Mouse (Mus musculus) midbrain, embryonic 13.5 days (tissue): ENCODE measurements around the gene Adra1b. TPM values are rescaled to one million over a fixed set of nuclear protein-coding genes. Genes with fewer than 3 reads are reported as not detected.

Source experiments
- ATAC-seq: fragments of 200-750 bp; cut with Nextera tagmentation; 2 replicates; pipeline ENCODE4 v1.8.0; 2017; ENCODE audit warnings: mild to moderate bottlenecking, moderate TSS enrichment, moderate library complexity
- H3K27ac ChIP-seq: fragments of 300-500 bp; sonication (generic); 2 replicates; pipeline ENCODE4 v1.5.1; 2015; ENCODE audit warnings: inconsistent platforms, mild to moderate bottlenecking, moderate library complexity
- H3K27me3 ChIP-seq: fragments of 300-500 bp; sonication (generic); 2 replicates; pipeline ENCODE4 v1.6.1; 2015; ENCODE audit warnings: mild to moderate bottlenecking, inconsistent platforms
- H3K36me3 ChIP-seq: fragments of 300-500 bp; sonication (generic); 2 replicates; pipeline ENCODE4 v1.6.1; 2015; ENCODE audit warnings: mild to moderate bottlenecking, inconsistent platforms
- H3K4me1 ChIP-seq: fragments of 300-500 bp; sonication (generic); replicated peaks from 2 replicates; pipeline ENCODE4 v1.6.1; 2015; ENCODE audit warnings: inconsistent platforms
- H3K4me2 ChIP-seq: fragments of 300-500 bp; sonication (generic); replicated peaks from 2 replicates; pipeline ENCODE4 v1.6.1; 2015; ENCODE audit warnings: moderate library complexity, mild to moderate bottlenecking, inconsistent platforms
- H3K4me3 ChIP-seq: fragments of 300-500 bp; sonication (generic); replicated peaks from 2 replicates; pipeline ENCODE4 v1.5.1; 2015; ENCODE audit warnings: mild to moderate bottlenecking, inconsistent platforms
- H3K9ac ChIP-seq: fragments of 300-500 bp; sonication (generic); replicated peaks from 2 replicates; pipeline ENCODE4 v1.6.1; 2015; ENCODE audit warnings: mild to moderate bottlenecking, inconsistent platforms
- H3K9me3 ChIP-seq: fragments of 300-500 bp; sonication (generic); 2 replicates; pipeline ENCODE4 v1.6.1; 2016; ENCODE audit warnings: mild to moderate bottlenecking, inconsistent platforms
- WGBS: fragments of 180-500 bp; shearing (Covaris S2); methylation state at CpG from one replicate; pipeline ENCODE4 v1.1.7; 2015; 5-methylcytosine and 5-hydroxymethylcytosine counted together
- polyA plus RNA-seq: library from polyadenylated mRNA; unstranded; fragments of >200 nt; fragmentation: Nextera tagmentation; extraction: Ambion mirVana; gene quantifications from 2 replicates; pipeline ENCODE4 v1.2.1, GENCODE M21; 2015

Gene Adra1b
- polyA plus RNA-seq, 1 experiment from 2014 or later = 2.5 TPM

DNA sequence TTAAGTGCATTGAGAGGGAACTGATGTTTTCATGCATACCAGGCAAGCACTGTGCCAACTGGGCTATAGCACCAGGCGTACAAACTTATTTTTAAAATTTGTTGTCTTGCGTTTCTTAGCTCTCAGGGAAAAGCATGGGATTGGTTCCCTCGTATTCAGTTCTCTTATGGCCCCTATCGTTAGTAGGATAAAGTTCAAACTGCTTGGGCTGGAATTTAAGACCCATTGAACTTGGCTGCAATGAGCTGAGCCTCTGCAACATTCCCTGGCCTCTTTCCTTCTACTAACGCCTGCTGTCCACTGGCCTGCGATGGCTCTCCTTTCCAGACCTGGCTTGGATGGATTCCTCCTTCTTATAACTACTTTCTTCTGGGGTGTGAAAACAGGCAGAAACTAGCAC, 110.6 kb downstream of the Adra1b start:
- no peak for ATAC-seq

DNA sequence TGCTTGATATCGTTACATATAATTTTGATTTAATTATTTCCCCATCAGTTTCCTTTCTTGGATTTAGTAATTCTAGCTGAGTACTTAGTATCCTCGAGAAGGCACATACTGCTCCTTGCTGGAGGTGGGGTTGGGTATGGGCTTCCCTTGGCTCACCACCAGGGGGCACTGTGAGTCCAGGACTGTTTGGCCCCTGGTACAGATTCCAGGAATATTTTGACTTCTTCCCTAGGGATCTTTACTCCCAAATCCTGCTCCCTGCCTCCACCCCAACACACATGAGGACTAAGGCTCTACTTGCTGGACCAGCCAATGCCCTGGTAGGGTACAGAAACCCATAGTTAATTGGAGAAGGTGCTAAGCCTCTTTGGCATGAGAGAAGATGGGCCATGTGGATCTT, 117.2 kb downstream of the Adra1b start:
- no peaks in the 10 kb centered on the region for H3K4me1 ChIP-seq
- 20% methylated on average over 2 of the region's 2 CpGs for WGBS
- H3K4me2 ChIP-seq = no peak overlapping the region
- ATAC-seq = 0 out of 2 replicates have a peak, but pooled peaks have one; percentile 53
- H3K4me3 ChIP-seq = no peak overlapping the region
- no peaks in the 10 kb centered on the region for H3K27me3 ChIP-seq
- H3K27ac ChIP-seq = no peak overlapping the region
- no peaks in the 10 kb centered on the region for H3K36me3 ChIP-seq
- H3K9ac ChIP-seq = no peak overlapping the region
- no peaks in the 10 kb centered on the region for H3K9me3 ChIP-seq

More for the DNA sequence above, 110.6 kb downstream of the Adra1b start:
- no peak overlapping the region for H3K4me2 ChIP-seq
- 87% methylated on average over 6 of the region's 6 CpGs for WGBS
- H3K27ac ChIP-seq = no peak overlapping the region
- H3K36me3 ChIP-seq = no peaks in the 10 kb centered on the region
- no peaks in the 10 kb centered on the region for H3K27me3 ChIP-seq
- H3K9ac ChIP-seq = no peak overlapping the region
- H3K4me1 ChIP-seq = no peaks in the 10 kb centered on the region
- H3K9me3 ChIP-seq = no peaks in the 10 kb centered on the region
- H3K4me3 ChIP-seq = no peak overlapping the region

DNA sequence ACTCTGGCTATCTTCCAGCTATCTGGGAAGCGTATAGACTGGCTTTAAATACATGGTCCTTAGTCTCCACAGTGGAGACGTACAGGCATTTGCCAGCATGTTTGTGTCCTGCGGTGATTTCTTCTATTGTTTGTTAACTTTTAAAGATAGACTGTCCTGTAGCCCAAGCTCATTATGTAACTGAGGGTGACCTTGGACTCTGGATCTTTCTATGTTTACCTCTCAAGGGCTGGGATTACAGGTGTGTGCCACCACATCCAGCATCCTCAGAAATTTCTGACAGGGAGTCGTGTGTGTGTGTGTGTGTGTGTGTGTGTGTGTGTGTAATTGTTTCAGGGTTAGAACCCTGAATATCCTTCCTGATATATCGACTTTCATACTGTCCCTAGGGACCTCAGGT, 117.9 kb downstream of the Adra1b start:
- Histone ChIP-seq H3K27ac (no peak overlapping the region), H3K4me3 (no peak overlapping the region), H3K4me2 (no peak overlapping the region), H3K36me3 (no peaks in the 10 kb centered on the region), H3K4me1 (no peaks in the 10 kb centered on the region), H3K27me3 (no peaks in the 10 kb centered on the region), H3K9ac (no peak overlapping the region), H3K9me3 (no peaks in the 10 kb centered on the region)
- 81% methylated on average over 5 of the region's 5 CpGs for WGBS
- no peak for ATAC-seq

DNA sequence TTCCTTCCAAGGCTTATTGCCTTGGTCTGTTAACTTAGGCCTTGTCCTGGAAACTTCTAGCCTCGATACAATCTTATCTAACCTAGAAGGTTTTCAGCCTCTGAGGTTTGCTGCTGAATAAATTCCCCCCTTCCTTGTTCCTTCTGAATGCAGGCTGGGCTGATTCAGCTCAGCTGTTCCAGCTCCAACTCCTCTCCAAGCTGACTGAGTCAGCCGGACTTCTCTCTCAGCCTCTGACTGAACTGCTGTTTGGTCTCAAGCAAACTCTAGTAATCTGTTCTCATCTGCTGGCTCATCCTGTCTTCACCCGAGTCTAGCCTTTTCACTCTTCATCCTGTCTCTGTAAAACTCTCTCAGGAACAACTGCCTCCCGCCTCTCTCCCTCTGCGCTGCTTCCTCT, 121.5 kb downstream of the Adra1b start:
- peaks cover 21% of the 10 kb centered on the region for H3K27me3 ChIP-seq
- no peak overlapping the region for H3K4me2 ChIP-seq
- H3K4me1 ChIP-seq = peaks cover 8% of the 10 kb centered on the region
- no peak overlapping the region for H3K27ac ChIP-seq
- ATAC-seq = no peak
- H3K36me3 ChIP-seq = no peaks in the 10 kb centered on the region
- no peak overlapping the region for H3K4me3 ChIP-seq
- 83% methylated on average over 5 of the region's 5 CpGs for WGBS
- H3K9ac ChIP-seq = no peak overlapping the region
- H3K9me3 ChIP-seq = no peaks in the 10 kb centered on the region

DNA sequence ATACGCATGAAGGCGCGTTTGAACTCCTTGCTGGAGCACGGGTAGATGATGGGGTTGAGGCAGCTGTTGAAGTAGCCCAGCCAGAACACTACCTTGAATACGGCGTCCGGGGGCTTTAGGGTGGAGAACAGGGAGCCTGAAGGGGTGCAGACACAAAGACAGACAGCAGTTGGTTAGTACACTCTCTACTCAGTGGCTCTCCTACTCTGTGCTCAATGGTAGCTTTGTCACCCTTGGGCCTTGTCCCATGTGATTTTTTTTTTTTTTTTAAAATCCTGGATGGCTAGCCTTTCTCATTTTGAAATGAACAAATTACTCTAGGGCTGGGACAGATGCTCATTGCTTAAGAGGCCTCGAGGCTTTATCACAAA, 124.7 kb downstream of the Adra1b start:
- Histone ChIP-seq H3K4me2 (peak overlapping the region; percentile 65), H3K36me3 (no peaks in the 10 kb centered on the region), H3K9me3 (no peaks in the 10 kb centered on the region), H3K9ac (peak overlapping the region; percentile 51; the same call in 1 of the 2 replicates), H3K27me3 (peaks cover 33% of the 10 kb centered on the region), H3K4me1 (peaks cover 8% of the 10 kb centered on the region), H3K4me3 (peak overlapping the region; percentile 40), H3K27ac (no peak overlapping the region)
- WGBS = 21% methylated on average over 8 of the region's 8 CpGs
- ATAC-seq = peak; percentile 70

DNA sequence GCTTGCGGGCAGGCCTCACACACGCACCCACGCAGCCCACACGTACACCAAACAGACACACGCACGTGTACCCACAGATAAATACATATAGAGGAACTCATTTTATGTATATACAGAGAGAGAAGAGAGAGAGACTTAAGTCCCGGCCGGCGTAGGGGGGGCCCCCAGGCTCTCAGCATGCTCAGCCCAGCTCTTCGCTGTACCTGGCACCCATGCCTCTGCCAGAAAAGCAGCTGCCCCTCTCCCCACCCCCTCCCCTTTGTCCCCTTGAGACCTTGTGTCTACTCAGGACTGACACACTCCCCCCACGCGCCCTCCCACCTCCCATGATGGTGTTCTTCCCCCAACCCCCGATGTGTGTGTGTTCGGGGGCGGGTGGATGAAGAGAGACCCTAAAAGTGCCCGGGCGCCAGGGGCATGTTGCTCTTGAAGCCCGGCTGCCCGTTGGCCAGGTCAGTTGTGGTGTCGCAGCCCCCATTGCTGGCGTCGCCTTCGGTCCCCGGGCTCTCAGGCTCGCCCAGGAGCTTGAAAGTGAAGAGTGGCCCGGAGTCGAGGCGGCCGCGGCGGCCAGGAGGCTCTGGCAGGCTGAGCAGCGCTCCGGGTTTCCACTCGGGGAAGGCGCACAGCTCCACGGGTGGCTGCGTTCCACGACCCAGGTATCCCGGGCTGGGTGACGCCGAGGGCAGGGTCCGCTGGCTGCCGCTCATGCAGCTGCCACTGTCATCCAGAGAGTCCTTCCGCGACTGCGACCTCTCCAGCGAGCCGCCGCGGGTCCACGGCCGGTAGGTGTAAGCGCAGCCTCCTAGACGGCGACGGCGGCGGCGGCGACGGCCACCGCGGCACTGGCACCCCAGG, 125.3 kb downstream of the Adra1b start:
- peak; percentile 78 for ATAC-seq
- H3K4me1 ChIP-seq = peaks cover 8% of the 10 kb centered on the region

DNA sequence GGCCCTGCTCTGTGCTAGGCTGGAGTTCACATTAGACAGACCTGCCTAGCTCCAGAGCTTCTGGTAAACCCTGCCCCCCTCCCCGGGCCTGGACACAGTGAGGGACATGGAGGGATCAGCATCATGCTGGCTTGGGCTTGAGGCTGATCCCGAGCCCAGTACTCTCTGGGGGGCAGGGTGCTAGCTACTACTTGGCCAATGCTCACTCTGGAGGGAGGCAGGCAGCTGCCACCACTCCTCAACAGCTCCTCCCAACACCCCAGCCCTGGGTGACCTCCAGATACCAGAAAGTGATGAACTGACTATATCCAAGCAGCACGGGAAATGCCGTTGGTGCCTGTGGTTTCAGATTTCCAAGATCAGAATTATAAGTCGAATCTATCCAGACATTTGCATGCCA, 127.3 kb downstream of the Adra1b start:
- peaks cover 8% of the 10 kb centered on the region for H3K4me1 ChIP-seq
- H3K36me3 ChIP-seq = no peaks in the 10 kb centered on the region
- ATAC-seq = no peak
- no peaks in the 10 kb centered on the region for H3K9me3 ChIP-seq
- 64% methylated on average over 5 of the region's 5 CpGs for WGBS
- H3K9ac ChIP-seq = no peak overlapping the region
- no peak overlapping the region for H3K27ac ChIP-seq
- no peak overlapping the region for H3K4me2 ChIP-seq
- H3K27me3 ChIP-seq = peaks cover 36% of the 10 kb centered on the region
- H3K4me3 ChIP-seq = no peak overlapping the region

More for the DNA sequence above, 125.3 kb downstream of the Adra1b start:
- no peaks in the 10 kb centered on the region for H3K9me3 ChIP-seq
- H3K36me3 ChIP-seq = no peaks in the 10 kb centered on the region
- WGBS = 13% methylated on average over 63 of the region's 63 CpGs
- H3K27ac ChIP-seq = no peak overlapping the region
- peak overlapping the region; percentile 51 for H3K9ac ChIP-seq
- peaks cover 33% of the 10 kb centered on the region for H3K27me3 ChIP-seq
- peak overlapping the region; percentile 65 for H3K4me2 ChIP-seq
- H3K4me3 ChIP-seq = peak overlapping the region; percentile 40

DNA sequence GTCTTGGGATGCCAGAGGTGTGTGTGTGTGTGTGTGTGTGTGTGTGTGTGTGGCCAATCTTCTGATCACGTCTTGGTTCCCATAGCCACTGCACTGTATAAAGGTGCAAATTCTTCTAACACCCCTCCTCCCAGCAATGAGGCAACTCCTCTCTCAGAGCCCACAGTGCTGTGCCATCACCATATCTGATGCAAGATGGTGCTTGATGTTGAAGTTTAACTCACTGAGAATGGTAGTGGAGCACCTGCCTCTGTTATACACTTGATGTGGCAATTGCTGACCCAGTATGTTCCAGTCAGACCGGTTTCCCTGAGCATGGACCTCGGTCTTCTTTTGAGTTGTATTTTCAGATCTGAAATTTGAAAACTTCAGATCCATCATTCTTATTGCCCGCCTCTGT, 130.9 kb downstream of the Adra1b start:
- H3K36me3 ChIP-seq = no peaks in the 10 kb centered on the region
- no peak overlapping the region for H3K27ac ChIP-seq
- H3K9ac ChIP-seq = no peak overlapping the region
- 0 out of 2 replicates have a peak, but pooled peaks cover 3% of the 10 kb centered on the region for H3K4me1 ChIP-seq
- no peaks in the 10 kb centered on the region for H3K9me3 ChIP-seq
- WGBS = 87% methylated on average over 4 of the region's 4 CpGs
- no peak overlapping the region for H3K4me2 ChIP-seq
- peaks cover 32% of the 10 kb centered on the region for H3K27me3 ChIP-seq
- no peak for ATAC-seq
- H3K4me3 ChIP-seq = no peak overlapping the region

DNA sequence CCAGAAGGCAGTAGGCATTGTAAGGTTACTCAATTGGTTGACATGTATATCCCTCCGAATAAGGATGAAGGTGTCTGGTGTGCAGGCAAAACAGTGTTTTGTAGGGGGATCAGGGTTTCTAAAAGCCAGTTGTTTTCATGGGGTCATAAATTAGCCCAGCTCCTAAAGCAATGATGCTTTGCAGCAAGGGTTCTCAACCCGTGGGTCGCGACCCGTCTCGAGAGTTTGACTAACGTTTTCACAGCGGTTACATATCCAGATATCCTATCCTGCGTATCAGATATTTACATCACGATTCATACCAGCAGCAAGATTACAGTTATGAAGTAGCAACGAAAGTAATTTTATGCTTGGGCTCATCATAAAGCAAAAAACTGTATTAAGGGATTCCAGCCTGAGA, 133.3 kb downstream of the Adra1b start:
- Histone ChIP-seq H3K9ac (no peak overlapping the region), H3K9me3 (no peaks in the 10 kb centered on the region), H3K4me3 (no peak overlapping the region), H3K27me3 (peaks cover 14% of the 10 kb centered on the region), H3K36me3 (no peaks in the 10 kb centered on the region), H3K27ac (no peak overlapping the region), H3K4me2 (no peak overlapping the region), H3K4me1 (0 out of 2 replicates have a peak, but pooled peaks cover 3% of the 10 kb centered on the region)
- WGBS = 78% methylated on average over 11 of the region's 11 CpGs
- ATAC-seq = no peak

DNA sequence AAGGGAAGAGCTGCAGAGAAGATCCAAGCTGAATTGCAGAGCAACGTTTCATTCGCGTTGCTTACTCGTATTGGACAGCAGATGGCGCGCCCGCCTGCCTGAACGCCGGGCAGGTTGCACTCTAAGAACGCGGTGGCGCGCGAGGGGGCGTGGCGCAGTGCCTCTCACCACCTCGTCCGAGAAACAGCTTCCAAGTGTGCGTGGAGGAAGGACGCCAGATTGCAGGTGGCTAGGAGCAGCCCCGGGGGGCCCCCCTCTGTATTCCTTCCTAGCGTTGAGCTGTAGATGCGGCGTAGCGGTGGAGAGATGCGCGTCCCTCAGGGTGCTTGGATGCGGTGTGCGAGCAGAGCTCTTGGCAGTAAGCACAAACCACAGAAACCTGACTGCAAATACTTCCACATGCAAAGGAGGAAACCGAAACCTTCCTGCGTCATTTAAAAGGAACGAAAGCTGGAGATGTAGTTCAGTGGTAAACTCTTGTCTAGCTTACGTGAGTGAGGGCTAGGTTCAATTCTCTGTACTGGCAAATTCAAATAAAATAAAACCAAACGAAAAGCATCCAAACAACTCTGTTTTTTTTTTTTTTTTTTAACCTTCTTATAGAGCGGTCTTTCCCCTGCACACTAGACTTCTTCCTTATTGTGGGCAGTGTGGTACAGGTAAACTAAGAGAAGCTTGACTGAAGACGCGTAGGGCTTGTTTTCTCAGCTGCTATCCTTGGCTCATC, 133.9 kb downstream of the Adra1b start:
- WGBS = 6% methylated on average over 37 of the region's 37 CpGs
- Histone ChIP-seq H3K4me2 (peak overlapping the region; percentile 74), H3K9ac (peak overlapping the region; percentile 63), H3K4me3 (peak overlapping the region; percentile 52), H3K27me3 (peaks cover 14% of the 10 kb centered on the region), H3K9me3 (no peaks in the 10 kb centered on the region), H3K36me3 (no peaks in the 10 kb centered on the region), H3K27ac (no peak overlapping the region), H3K4me1 (0 out of 2 replicates have a peak, but pooled peaks cover 3% of the 10 kb centered on the region)
- ATAC-seq = peak; percentile 95

DNA sequence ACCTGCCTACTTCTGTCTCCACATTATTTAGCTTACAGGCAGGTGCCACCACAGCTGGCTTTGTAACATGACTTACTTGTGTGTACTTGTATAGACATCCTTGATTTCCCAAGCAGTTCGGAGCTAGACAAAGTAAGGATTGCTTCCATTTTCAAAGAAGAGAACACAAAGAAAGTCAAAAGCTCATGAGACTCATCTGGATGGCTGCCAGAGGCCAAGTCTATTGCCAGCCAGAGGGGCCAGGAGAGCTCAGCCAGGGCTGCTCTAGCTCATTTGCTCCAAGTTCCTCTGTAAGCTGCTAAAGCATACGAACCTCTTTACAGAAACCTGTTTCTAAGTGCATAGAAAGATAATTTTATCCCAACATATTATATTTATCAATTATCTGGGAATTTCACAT, 142.6 kb downstream of the Adra1b start:
- Histone ChIP-seq H3K36me3 (no peaks in the 10 kb centered on the region), H3K9me3 (no peaks in the 10 kb centered on the region), H3K27ac (no peak overlapping the region), H3K9ac (no peak overlapping the region), H3K27me3 (no peaks in the 10 kb centered on the region), H3K4me3 (no peak overlapping the region), H3K4me2 (no peak overlapping the region), H3K4me1 (no peaks in the 10 kb centered on the region)
- WGBS = 69% methylated on average over 2 of the region's 2 CpGs
- no peak for ATAC-seq

DNA sequence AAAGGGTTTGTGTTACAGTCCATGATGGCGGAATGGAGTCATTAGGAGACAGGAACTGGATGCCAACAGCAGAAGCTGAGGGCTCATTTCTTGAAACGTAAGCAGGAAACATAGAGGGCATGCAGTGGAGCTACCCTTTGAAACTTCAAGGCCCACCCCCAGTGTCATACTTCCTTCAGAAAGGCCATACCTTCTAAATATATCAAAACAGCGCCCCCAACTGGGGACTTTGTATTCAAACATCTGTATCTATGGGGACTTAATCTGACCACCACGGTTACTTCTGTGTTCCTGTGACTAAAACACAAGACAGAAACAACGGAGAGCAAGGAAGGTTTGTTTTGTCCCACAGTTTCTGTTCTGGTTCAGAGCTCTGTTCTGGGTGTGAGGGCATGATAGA, 145.6 kb downstream of the Adra1b start:
- Histone ChIP-seq H3K9ac (no peak overlapping the region), H3K4me3 (no peak overlapping the region), H3K27me3 (no peaks in the 10 kb centered on the region; the same call in 1 of the 2 replicates), H3K27ac (no peak overlapping the region), H3K36me3 (no peaks in the 10 kb centered on the region), H3K4me1 (no peaks in the 10 kb centered on the region), H3K4me2 (no peak overlapping the region), H3K9me3 (no peaks in the 10 kb centered on the region)
- ATAC-seq = no peak
- WGBS = 76% methylated on average over 5 of the region's 5 CpGs
